Mouse (Mus musculus) left cerebral cortex, postnatal 36 days (tissue): Measurements from ENCODE around the gene Fam135a. TPM values are rescaled to one million over a fixed set of nuclear protein-coding genes. Genes with fewer than 3 reads are reported as not detected.

Experiments
- DNase-seq, 2 experiments: peaks; one replicate each; pipeline ENCODE4 v3.0.0; 2021 to 2022; ENCODE audit warnings: low spot score in 2 of 2, mixed read lengths in 1 of 2
- intact Hi-C: fragments of 180-260 bp; cut with DNase I; formaldehyde crosslinking; loops from one replicate; pipeline ENCODE4 v1.15.1; 2025
- total RNA-seq, 2 experiments: library from RNA; stranded (reverse); gene quantifications; 2 replicates each; pipeline ENCODE4 v1.2.3; 2021

Fam135a gene
- total RNA-seq, 2 experiments from 2014 or later, result 28.8 to 29.9 TPM

GRCm38 (mm10) chr1:24074396-24074795 is 25.7 kb downstream of the Fam135a start:
- intact Hi-C loops, result no loop called here
- DNase-seq, result no peak

GRCm38 (mm10) chr1:24073386-24074248 is 26.5 kb downstream of the Fam135a start:
- intact Hi-C loops, result no loop called here
- DNase-seq, result no peak

DNA sequence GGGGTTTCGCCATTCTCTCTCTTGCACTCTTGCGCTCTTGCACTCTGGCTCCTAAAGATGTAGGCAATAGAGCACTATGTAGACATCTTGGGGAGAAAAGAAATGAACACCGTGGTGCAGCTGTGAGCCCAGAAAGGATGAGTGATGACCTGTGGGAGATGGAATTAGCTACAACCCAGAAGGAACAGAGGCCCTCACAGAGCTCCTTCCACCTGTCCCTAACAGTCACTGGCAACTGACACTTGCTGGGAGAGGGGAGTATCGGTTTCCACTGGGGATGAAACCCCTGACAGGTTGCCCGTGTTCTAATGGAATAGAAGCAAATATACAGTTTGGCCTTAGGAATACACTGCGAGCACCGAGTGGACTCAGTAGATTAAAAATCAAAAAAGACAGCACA is 31.3 kb downstream of the Fam135a start:
- DNase-seq, result no peak
- intact Hi-C loops, result no loop called here

- intact Hi-C loops, result no loop called here
- DNase-seq, result no peak
Observed at GRCm38 (mm10) chr1:24066706-24067105, 33.4 kb downstream of the Fam135a start.

DNA sequence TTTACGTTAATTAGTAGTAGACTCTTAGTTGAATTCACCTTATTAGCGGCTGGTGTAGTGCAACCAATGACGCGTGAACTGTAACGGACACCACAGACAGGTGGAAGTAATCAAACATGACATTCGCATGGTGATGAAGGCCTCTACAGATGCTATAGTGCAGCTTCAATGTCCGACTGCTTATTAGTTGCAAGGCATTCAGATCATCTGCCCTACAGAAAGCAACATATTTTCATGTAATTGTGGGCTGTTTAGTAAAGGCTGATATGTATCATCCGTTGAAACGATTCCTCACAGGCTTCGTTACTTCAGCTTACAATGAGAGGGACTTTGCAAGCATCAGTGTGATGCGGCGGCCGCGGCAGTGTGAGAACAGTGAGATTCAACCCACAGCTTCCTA is 44.4 kb downstream of the Fam135a start:
- intact Hi-C loops, result no loop called here
- no peak for DNase-seq

DNA sequence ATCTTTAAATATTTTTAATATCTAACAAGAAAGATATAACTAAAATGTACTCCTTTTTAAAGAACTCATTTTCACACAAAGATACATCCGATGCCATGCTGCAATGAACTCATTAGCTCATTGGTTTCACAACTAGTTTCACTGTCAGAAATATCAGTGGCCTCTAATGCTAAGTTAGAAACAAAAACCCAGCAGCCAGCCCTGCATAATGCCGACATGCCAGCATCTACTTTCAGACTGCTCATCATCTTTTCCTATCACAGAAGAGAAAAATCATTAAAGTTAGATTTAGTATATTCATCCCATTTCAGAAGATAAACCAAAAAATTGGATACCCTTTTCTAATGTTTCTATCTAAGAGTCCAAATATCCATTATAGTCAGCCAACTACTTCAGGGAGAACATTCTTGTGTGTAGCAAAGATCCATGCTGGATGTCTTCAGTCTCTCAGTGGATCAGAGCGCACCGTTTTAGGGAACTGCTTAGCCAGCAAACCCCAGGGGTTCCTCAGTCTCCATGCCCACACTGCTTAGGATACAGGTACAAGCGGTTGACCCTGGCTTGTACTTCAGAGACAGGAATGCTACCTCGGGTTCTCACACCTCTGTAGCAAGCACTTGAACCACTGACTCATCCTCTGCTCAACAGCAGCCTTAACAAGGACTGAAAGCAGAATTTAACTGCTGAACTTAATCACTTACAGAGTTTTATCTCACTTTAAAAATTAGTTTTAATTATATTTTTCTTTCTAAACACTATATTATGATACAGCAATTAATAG is 53.2 kb downstream of the Fam135a start:
- intact Hi-C loops, result no loop called here
- DNase-seq, result no peak

- intact Hi-C loops, result no loop called here
- DNase-seq, result no peak
Observed at GRCm38 (mm10) chr1:24045627-24046026, 54.5 kb downstream of the Fam135a start.

DNA sequence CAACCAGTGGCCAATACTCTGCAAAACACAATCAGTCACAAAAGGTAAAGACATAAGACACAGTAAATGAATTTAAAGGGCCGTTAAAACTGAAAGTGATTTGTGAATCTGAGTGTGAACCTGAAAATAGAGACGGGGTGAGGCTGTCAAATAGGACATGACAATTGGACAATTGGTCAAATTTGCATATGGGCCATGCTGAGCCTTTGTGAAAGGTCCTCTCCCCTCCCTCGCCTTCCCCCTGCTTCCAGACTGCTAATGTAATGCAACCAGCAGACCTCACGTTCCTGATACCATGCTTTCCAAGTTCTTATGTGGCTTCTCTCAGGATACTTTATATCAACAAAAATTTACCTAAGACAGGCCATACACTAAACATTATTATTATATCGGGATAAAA is 57.1 kb downstream of the Fam135a start:
- intact Hi-C loops, result no loop called here

GRCm38 (mm10) chr1:24033759-24034423 is 66.2 kb downstream of the Fam135a start:
- no peak for DNase-seq
- intact Hi-C loops, result loop anchor here (5.0 to 10.0 kb wide), 4 partner anchors 129 to 329 kb away; partner anchors contain the start of gene B3gat2

More for the DNA sequence above, 57.1 kb downstream of the Fam135a start:
- no peak for DNase-seq

GRCm38 (mm10) chr1:24010821-24011220 is 89.3 kb downstream of the Fam135a start:
- intact Hi-C loops, result no loop called here
- DNase-seq, result no peak

DNA sequence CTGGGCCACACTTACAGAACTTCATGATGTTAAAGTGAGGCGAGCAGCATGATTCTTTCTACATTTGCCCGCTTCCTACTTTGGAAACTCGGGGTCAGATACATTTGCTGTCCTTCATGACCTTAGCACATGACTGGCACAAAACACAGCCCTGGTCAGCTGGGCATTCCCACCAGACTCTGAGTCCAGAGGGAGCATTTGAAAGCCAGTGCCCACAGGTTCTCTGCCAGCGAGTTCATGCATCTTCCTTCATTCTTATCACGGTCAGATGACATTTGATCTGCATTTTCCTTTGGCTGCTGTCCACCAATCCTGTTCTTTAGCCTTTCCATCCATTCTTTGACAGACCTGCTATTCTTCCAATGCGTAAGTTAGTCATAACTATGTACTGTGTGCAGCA is 90.1 kb downstream of the Fam135a start:
- no peak for DNase-seq
- intact Hi-C loops, result no loop called here

GRCm38 (mm10) chr1:24007621-24008020 is 92.5 kb downstream of the Fam135a start:
- intact Hi-C loops, result loop anchor here (5.0 kb wide), 1 partner anchor 85 kb away; the partner anchor contains the start of gene Smap1
- DNase-seq, result no peak

DNA sequence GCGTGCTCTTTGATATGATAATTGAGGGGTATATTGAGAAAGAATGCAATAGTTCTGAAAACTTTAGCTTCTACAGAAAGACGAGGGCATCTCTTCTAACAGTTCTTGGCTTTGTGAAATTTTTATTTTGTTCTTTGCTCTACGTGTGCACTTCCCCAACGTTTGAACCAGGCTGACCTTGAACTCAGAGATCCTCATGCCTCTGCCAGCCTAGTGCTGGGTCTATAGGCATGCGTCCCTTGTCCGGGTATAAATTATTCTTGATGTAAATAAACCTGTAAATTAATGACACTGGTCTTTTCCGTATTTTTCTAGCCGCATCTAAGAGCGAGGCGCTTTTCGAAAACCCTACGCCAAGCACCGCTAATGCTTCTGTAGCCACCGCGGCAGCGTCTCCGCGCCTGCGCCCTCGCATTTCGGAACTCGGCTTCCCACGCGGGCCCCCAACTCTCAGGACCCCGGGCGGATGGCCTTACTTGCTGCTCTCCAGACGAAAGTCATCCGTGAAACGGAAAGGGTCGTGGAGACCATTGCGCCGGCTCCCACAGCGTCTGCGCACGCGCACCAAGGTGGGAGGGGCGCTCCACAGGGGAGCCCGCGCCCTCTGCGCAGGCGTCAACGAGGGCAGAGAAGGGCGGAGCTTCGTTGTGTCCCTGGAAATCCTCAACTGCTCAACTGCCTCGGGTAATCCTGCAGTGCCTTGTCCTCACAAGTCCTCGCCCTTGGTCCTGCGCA is 94.9 kb downstream of the Fam135a start, which contains the start of gene Sdhaf4:
Gene Sdhaf4 (minus strand): TSS at position 587 of the 735 bp plus-strand sequence.
- intact Hi-C loops, result loop anchor here (5.0 kb wide), 1 partner anchor 83 kb away; the partner anchor contains the start of gene Smap1
- peak; percentile 94 for DNase-seq

GRCm38 (mm10) chr1:23999318-23999717 is 100.8 kb downstream of the Fam135a start:
- intact Hi-C loops, result no loop called here
- DNase-seq, result no peak

DNA sequence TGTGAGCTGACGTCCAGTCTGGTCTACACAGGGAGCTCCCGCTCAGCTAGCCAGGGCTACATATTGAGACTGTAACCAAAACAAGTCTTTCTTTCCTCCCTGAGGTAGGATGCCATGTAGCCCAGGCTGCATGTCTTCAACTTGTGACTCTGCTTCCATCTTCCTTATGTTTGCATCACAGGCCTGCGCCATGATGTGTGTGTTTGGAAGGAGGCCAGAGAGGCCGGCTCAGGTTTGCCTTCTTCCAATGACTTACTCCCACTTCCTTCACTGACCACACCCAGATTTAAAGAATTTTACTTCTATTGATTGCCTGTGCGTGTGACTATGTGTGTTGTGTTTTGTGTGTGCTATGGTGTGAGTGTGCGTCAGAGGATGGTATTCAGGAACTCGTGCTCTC is 101.3 kb downstream of the Fam135a start:
- intact Hi-C loops, result no loop called here

DNA sequence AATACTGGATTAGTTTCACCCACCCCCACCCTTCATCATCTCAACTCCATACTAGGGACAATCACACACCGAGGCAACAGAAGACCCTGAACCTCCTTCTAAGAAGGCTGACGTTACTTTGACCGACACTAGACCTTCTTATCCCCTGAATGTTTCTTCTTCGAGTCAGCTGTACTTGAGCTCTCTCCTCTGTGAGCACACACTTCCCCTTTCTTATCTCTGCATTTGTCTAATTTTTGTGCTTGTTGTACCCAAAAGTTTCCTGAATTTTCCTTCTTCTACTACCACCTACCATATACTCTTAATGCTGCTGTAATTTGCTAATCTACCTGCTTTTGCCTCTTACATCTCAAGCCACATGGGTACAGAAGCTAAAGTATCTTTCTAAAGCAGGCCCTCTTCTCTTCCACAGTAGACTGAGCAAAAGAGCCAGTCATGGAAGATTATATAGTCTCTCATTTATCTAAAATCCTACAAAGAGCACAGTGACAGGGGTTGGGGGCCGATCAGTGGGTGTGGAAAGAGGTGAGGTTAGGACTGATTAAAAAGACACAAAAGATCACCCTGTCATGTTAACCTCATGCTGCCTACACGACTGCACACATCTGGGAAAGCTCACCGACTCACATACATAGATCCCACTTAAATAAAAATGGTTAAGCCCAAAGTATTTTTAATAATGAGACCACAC is 101.9 kb downstream of the Fam135a start:
- intact Hi-C loops, result no loop called here
- no peak for DNase-seq

More for the DNA sequence above, 101.3 kb downstream of the Fam135a start:
- no peak for DNase-seq

DNA sequence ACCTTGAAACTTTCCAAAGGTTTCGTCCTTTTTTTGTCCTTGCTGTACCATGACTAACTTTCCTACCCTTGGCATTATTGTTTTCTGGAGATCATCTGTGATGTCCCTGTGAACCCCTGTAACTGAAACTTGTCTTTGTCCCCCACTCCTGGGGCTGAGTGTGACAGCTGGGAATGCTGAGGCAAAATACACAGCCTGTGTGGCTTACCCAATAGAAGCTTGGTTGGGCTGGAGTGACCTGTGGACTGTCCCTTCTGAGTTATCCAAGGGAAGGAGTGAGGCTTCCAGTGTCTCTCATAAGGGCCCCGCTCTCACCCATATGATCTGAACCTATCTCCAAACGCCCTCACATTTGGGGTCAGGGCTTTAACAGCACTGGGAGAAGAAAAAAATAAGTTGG is 102.6 kb downstream of the Fam135a start:
- DNase-seq, result no peak
- intact Hi-C loops, result no loop called here

DNA sequence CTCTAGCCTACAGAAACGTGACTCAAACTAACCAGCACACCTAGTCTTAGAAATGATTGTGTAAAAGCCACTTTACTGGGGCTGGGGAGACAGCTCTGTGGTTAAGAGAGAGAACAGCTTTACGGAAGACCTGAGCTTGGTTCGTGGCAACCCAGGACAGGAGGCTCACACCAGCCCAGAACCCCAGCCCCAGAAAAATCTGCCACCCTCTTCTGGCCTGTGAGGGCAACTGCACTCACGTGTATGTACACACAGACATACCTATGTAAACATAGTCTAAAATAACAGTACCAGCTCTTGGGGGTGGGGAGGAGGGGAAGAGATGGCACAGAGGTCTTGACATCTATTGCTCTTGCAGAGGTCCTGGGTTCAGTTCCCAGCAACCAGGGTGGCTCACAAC is 104.7 kb downstream of the Fam135a start:
- intact Hi-C loops, result no loop called here
- no peak for DNase-seq

DNA sequence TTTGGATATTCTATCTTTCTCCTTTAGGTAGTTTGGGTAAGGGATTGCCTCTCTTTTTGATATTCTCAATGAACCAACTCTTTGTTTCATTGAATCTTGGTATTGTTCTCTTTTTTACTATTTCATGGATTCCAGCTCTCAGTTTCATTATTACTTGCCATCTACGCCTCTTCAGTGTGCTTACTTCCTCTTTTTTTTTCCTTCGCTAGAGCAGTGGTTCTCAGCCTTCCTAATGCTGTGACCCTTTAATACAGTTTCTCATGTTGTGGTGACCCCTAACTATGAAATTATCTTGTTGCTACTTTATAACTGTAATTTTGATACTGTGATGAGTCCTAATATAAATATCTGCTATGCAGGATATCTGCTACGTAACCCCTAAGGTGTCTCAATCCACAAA is 117.0 kb downstream of the Fam135a start:
- DNase-seq, result no peak
- intact Hi-C loops, result no loop called here
